Mouse (Mus musculus) embryonic facial prominence, embryonic 12.5 days (tissue): ENCODE data around the gene Vmn2r89. TPM values are rescaled to one million over a fixed set of nuclear protein-coding genes. Genes with fewer than 3 reads are reported as not detected.

Experiments
- ATAC-seq: fragments of 200-750 bp; cut with Nextera tagmentation; 2 replicates; pipeline ENCODE4 v1.8.0; 2017; ENCODE audit not compliant: insufficient number of reproducible peaks, insufficient read depth, low FRiP score, low TSS enrichment
- H3K27ac ChIP-seq: fragments of 300-500 bp; sonication (generic); 2 replicates; pipeline ENCODE4 v1.5.1; 2016; ENCODE audit warnings: mild to moderate bottlenecking
- H3K27me3 ChIP-seq: fragments of 300-500 bp; sonication (generic); 2 replicates; pipeline ENCODE4 v1.6.1; 2016; ENCODE audit warnings: mild to moderate bottlenecking, moderate library complexity
- H3K36me3 ChIP-seq: fragments of 300-500 bp; sonication (generic); 2 replicates; pipeline ENCODE4 v1.6.1; 2016; ENCODE audit warnings: mild to moderate bottlenecking
- H3K4me1 ChIP-seq: fragments of 300-500 bp; sonication (generic); 2 replicates; pipeline ENCODE4 v1.6.1; 2016
- H3K4me2 ChIP-seq: fragments of 300-500 bp; sonication (generic); replicated peaks from 2 replicates; pipeline ENCODE4 v1.6.1; 2016; ENCODE audit warnings: mild to moderate bottlenecking, moderate library complexity
- H3K4me3 ChIP-seq: fragments of 300-500 bp; sonication (generic); 2 replicates; pipeline ENCODE4 v1.5.1; 2016; ENCODE audit warnings: mild to moderate bottlenecking
- H3K9ac ChIP-seq: fragments of 300-500 bp; sonication (generic); 2 replicates; pipeline ENCODE4 v1.6.1; 2016; ENCODE audit warnings: mild to moderate bottlenecking, moderate library complexity
- H3K9me3 ChIP-seq: fragments of 300-500 bp; sonication (generic); 2 replicates; pipeline ENCODE4 v1.6.1; 2016; ENCODE audit warnings: mild to moderate bottlenecking, moderate library complexity
- WGBS: fragments of 180-500 bp; shearing (Covaris S2); methylation state at CpG from one replicate; pipeline ENCODE4 v1.1.7; 2016; 5-methylcytosine and 5-hydroxymethylcytosine counted together
- polyA plus RNA-seq: library from polyadenylated mRNA; unstranded; fragments of >200 nt; fragmentation: Nextera tagmentation; extraction: Ambion mirVana; gene quantifications from 2 replicates; pipeline ENCODE4 v1.2.1, GENCODE M21; 2016

The Vmn2r89 gene
- polyA plus RNA-seq, 1 experiment from 2014 or later, result not detected

DNA sequence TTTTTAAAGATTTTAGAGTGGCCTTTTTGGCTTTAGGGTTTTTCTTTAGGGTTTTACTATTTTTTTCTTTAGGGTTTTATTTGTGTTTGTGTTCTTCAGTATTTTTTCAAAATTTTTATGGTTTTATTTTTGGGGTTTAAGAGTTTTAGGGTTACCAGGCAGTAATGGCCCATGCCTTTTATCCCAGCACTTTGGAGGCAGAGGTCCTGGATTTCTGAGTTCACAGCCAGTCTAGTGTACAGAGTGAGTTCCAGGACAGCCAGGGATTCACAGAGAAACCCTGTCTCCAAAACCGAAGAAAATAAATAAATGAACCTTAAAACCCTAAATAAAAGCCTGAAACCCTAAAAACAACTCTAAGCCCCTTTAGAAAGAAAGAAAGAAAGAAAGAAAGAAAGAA lies 34.5 kb downstream of the Vmn2r89 start:
- Histone ChIP-seq H3K4me2 (no peak overlapping the region), H3K9me3 (no peaks in the 10 kb centered on the region), H3K27me3 (no peaks in the 10 kb centered on the region), H3K9ac (no peak overlapping the region), H3K4me3 (no peak overlapping the region), H3K4me1 (no peaks in the 10 kb centered on the region), H3K36me3 (no peaks in the 10 kb centered on the region), H3K27ac (no peak overlapping the region)
- no peak for ATAC-seq
- 82% methylated on average over 1 of the region's 1 CpGs for WGBS

DNA sequence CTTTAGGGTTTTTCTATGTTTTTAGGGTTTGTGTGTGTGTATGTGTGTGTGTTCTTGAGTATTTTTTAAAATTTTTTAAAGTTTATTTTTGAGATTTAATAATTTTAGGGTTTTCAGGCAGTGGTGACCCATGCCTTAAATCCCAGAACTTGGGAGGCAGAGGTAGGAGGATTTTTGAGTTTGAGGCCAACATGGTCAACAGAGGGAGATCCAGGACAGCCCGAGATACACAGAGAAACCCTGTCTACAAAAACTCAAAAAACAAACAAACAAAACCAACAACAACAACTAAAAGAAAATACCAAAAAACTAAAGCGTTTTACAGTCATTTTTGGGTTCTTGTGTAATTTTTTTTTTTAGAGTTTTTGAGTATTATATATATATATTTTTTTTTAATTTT lies 44.1 kb downstream of the Vmn2r89 start:
- no peak overlapping the region for H3K9ac ChIP-seq
- no peak overlapping the region for H3K4me2 ChIP-seq
- H3K9me3 ChIP-seq, result no peaks in the 10 kb centered on the region
- H3K27ac ChIP-seq, result no peak overlapping the region
- WGBS, result 82% methylated on average over 2 of the region's 2 CpGs
- H3K27me3 ChIP-seq, result no peaks in the 10 kb centered on the region
- no peaks in the 10 kb centered on the region for H3K4me1 ChIP-seq
- ATAC-seq, result no peak
- no peaks in the 10 kb centered on the region for H3K36me3 ChIP-seq
- no peak overlapping the region for H3K4me3 ChIP-seq

DNA sequence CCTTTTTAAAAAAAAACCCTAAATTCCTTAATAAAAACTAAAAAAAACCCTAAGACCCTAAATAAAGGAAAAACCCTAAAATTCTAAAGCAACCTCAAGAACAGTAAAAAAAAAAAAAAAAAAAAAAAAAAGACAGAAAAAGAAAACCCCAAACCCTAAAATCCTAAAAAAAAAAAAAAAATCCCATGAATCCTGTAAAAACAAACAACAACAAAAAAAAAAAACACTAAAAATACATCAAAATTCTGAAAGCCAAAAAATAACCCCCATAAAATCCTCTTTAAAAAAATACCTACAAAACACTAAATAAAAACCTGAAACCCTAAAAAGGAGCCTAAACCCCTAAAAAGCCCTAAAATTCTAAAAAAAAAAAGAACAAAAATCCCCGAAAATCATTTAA lies 45.3 kb downstream of the Vmn2r89 start:
- 84% methylated on average over 1 of the region's 1 CpGs for WGBS
- no peaks in the 10 kb centered on the region for H3K36me3 ChIP-seq
- H3K9ac ChIP-seq, result no peak overlapping the region
- H3K4me1 ChIP-seq, result no peaks in the 10 kb centered on the region
- H3K27me3 ChIP-seq, result no peaks in the 10 kb centered on the region
- H3K9me3 ChIP-seq, result no peaks in the 10 kb centered on the region
- H3K27ac ChIP-seq, result no peak overlapping the region
- no peak for ATAC-seq
- no peak overlapping the region for H3K4me2 ChIP-seq
- no peak overlapping the region for H3K4me3 ChIP-seq

DNA sequence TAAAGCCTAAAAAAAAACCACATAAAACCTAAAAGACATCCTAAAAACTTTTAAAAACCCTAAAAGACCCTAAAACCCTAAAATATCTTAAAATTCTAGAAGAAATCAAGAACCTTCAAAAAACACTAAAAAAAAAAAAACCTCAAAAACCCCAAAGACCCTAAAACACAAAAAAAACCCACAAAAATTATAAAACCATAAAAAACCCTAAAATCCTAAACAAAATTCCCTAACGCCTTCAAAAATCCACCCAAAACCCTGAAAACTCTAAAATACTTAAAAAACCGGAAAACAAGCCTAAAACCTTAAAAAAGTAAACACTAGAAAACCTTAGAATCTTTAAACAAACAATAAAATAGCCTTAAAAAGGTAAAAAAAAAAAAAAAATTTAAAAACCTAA lies 46.3 kb downstream of the Vmn2r89 start:
- Histone ChIP-seq H3K4me1 (no peaks in the 10 kb centered on the region), H3K36me3 (no peaks in the 10 kb centered on the region), H3K4me2 (no peak overlapping the region), H3K4me3 (no peak overlapping the region), H3K9me3 (no peaks in the 10 kb centered on the region), H3K27ac (no peak overlapping the region), H3K9ac (no peak overlapping the region), H3K27me3 (no peaks in the 10 kb centered on the region)
- WGBS, result 84% methylated on average over 2 of the region's 2 CpGs
- ATAC-seq, result no peak

DNA sequence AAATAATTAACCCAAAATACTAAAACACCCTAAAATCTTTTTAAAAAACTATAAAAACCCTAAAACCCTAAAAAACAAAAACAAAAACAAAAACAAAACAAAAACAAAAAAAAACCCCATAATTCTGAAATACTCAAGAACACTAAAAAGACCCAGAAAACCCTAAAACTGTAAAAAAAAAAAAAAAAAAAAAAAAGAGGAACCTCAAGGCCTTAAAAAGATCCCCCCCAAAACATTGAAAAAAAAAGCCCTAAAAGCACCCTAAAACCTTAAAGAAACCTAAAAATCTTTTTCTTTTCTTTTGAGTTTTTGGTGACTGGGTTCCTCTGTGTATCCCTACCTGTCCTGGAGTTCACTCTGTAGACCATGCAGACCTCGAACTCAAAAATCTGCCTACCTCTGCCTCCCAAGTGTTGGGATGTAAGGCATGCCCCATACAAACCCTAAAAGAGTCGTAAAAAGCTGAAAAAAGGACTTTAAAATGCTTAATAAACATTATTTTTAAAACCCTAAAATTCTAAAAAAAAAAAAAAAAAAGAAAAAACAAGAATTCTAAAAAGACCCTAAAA lies 48.1 kb downstream of the Vmn2r89 start:
- no peaks in the 10 kb centered on the region for H3K4me1 ChIP-seq
- no peak overlapping the region for H3K27ac ChIP-seq
- ATAC-seq, result no peak
- WGBS, result 89% methylated on average over 2 of the region's 2 CpGs
- no peaks in the 10 kb centered on the region for H3K9me3 ChIP-seq
- no peak overlapping the region for H3K4me3 ChIP-seq
- H3K36me3 ChIP-seq, result no peaks in the 10 kb centered on the region
- no peaks in the 10 kb centered on the region for H3K27me3 ChIP-seq
- H3K9ac ChIP-seq, result no peak overlapping the region
- no peak overlapping the region for H3K4me2 ChIP-seq

DNA sequence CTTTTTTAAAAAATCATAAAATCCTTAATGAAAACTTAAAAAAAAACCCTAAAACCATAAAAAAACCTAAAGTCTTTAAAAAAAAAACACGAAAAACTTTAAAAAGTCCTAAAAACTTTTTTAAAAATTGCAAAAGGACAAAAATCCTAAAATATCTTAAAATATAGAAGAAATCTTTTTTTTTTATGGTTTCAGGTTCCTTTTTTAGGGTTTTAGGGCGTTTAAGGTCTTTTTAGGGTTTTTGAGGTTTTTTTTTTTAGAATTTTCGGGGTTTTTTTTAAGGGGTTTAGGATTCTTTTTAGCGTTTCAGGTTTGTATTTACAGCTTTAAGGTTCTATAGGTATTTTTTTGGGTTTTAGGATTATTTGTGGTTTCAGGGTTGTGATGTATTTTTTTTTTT lies 48.8 kb downstream of the Vmn2r89 start:
- no peaks in the 10 kb centered on the region for H3K36me3 ChIP-seq
- no peaks in the 10 kb centered on the region for H3K4me1 ChIP-seq
- H3K4me3 ChIP-seq, result no peak overlapping the region

DNA sequence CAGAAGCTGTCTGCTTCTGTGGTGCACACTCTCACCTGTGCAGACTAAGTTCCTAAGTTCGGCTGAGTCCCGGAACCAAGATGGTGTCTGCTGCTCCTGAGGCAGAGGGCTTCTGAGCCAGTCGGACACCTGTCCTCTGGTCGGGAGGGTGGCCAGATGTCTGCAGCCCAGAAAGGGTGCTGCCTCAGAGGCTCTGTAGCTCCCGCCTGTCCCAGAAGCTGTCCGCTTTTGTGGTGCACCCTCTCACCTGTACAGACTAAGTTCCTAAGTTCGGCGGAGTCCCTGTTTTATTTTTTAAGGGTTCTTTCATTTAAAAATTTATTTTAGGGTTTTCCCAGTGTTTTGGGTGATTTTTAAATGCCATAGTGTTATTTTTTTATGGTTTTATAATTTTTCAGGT lies 55.8 kb downstream of the Vmn2r89 start:
- Histone ChIP-seq H3K9ac (no peak overlapping the region), H3K4me1 (no peaks in the 10 kb centered on the region), H3K27me3 (no peaks in the 10 kb centered on the region), H3K4me3 (no peak overlapping the region), H3K9me3 (no peaks in the 10 kb centered on the region), H3K27ac (no peak overlapping the region), H3K36me3 (no peaks in the 10 kb centered on the region), H3K4me2 (no peak overlapping the region)
- no peak for ATAC-seq
- 93% methylated on average over 8 of the region's 8 CpGs for WGBS

More for the DNA sequence above, 48.8 kb downstream of the Vmn2r89 start:
- Histone ChIP-seq H3K27me3 (no peaks in the 10 kb centered on the region), H3K27ac (no peak overlapping the region), H3K9me3 (no peaks in the 10 kb centered on the region), H3K9ac (no peak overlapping the region), H3K4me2 (no peak overlapping the region)
- ATAC-seq, result no peak
- WGBS, result 87% methylated on average over 4 of the region's 4 CpGs

Other genes with a start within 250 kb of the Vmn2r89 start
- gene Ear14, start 248.5 kb upstream of the Vmn2r89 start, polyA plus RNA-seq, result not detected in 2 replicates
- not detected in 2 replicates for gene Rnase2a, start 195.7 kb upstream of the Vmn2r89 start, polyA plus RNA-seq
- not detected in 2 replicates for gene Gm7247, start 90.1 kb upstream of the Vmn2r89 start, polyA plus RNA-seq
- gene Vmn2r88, start 41.0 kb upstream of the Vmn2r89 start, polyA plus RNA-seq, result not detected in 2 replicates
- gene Gm5622, start 100.9 kb downstream of the Vmn2r89 start, polyA plus RNA-seq, result not detected in 2 replicates
- not detected in 2 replicates for gene Gm17175, start 122.2 kb downstream of the Vmn2r89 start, polyA plus RNA-seq
- not detected in 2 replicates for gene Gm17174, start 140.3 kb downstream of the Vmn2r89 start, polyA plus RNA-seq
- gene Gm17078, start 159.5 kb downstream of the Vmn2r89 start, polyA plus RNA-seq, result not detected in 2 replicates
- gene Gm4181, start 183.8 kb downstream of the Vmn2r89 start, polyA plus RNA-seq, result not detected in 2 replicates
- not detected in 2 replicates for gene Gm17079, start 243.6 kb downstream of the Vmn2r89 start, polyA plus RNA-seq